Mouse (Mus musculus): ENCODE data around the gene St3gal3.

The St3gal3 gene

DNA sequence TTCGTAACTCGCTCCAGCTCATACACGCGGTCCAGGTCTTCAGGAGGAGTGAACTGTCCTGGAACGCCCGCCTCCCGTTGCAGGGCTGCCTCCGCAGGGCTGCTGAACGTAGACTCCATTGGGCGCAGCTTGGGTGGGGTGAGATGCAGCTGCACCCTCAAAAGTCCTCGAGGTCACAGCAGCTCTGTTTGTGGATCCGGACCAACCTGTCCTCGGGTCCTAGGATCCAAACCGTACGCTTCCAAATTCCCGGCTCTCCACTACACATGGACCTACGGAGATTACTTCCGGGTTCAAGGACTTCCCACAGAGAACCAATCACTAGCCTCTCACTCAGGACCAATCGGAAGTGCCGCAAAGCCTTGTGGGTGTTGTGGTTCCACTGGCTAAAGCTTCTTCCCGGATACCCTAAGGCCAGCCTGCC, 243.0 kb downstream of the St3gal3 start, which contains the start of gene Dph2:
TSS of gene Dph2 (minus strand) at position 295 of the 424 bp plus-strand sequence.
- no peak for TF ChIP-seq GATA4 (IDR thresholded peaks at IDR 0.05; ENCODE audit: insufficient replicate concordance, low read length)

DNA sequence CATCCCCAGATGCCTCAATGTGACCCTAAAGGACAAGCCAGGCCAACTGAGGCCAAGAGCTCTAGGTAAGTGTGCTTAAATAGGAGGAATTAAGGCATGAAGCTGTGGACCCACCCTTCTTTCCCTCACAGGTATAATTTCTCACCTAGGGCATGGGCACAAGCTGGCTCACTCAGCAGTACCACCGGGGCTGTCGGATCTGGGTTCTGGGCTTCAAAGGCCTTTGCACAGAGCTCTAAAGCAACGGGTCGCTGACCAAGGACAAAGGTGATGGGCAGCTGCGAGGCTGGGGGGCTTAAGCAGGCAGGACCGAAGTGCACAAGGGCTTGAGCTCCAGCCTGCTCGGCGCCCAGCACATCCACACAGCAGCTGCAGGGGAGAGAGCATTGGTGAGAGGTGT, 244.0 kb downstream of the St3gal3 start:
- TF ChIP-seq GATA4 (IDR thresholded peaks at IDR 0.05; ENCODE audit: insufficient replicate concordance, low read length) = no peak

DNA sequence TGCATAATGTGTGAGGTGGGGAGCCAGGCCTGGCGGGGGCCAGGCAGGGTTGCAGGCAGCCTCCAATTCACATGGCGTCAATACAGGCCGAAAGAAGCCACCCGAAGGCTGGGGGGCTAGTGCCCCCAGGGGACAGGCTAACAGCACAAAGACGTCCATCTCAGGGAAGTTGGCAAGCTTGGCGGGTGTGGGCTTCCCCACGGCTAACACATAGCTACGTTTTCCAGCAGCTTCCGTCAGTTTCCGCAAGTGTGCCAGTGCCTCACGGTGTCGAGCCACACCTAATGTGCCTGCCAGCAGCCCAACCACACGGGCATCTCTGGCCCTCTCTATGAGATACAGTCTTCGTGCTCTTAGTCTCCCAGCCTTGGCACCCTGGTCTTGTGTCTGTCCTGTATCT, 244.7 kb downstream of the St3gal3 start:
- TF ChIP-seq GATA4 (IDR thresholded peaks at IDR 0.05; ENCODE audit: insufficient replicate concordance, low read length) = no peak

DNA sequence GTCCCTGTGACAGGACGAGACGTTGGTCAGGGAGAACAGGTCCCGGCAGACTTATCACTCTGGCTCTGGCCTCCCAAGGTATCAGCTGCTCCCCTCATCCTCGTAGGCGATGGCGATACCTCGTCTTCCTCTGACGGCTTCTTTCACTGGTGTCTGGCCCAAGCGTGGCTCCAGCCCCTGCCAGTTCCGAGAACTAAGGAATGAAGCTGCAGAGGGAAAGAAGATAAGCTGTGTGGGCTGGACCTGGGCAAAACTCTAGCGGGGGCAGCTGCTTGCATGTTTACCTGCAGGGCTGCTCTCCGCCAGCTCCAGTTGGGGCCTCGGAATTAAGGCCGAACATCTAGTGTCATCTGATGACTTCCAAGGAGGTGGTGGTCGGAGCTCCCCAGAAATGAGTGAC, 245.2 kb downstream of the St3gal3 start:
- no peak for TF ChIP-seq GATA4 (IDR thresholded peaks at IDR 0.05; ENCODE audit: insufficient replicate concordance, low read length)

DNA sequence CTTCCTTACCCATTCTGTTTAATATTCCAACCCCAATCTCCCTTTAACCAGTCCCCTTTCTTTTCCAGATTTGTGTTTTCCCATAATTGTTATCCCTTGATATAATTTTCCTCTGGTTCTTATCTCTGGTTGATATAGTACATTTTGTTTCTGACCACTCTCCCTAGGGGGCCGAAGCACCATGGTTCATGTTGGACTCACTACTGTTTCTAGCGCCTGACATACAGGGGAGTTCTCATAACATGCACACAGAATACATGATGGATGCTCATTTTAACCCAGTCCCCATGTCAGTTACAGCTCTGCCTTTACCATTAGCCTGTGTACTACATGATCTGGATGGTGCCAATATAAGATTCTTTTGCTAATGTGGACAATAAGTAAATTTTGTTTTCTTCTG, 246.8 kb downstream of the St3gal3 start:
- TF ChIP-seq GATA4 (IDR thresholded peaks at IDR 0.05; ENCODE audit: insufficient replicate concordance, low read length) = no peak

DNA sequence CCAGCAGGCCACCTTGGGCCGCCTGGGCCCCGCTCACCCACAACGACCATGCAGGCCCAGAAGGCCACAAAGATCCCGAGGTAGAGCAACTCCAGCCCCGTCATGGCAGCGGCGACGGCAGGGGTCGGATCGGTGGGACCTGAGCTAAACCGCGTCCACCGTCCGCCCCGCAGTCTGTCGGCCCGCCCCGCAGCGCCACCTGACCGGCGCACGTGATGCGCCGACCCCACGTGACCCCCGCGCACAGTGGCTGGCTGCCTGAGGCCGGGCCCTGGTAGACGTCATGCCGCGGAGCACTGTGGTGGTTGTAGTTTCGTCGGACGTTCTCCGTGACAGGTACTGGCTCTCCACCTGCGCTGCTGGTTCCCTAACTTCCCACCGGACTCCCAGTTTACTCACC, 247.6 kb downstream of the St3gal3 start, which contains the start of gene Atp6v0b:
TSS of gene Atp6v0b (minus strand) at position 201 of the 400 bp plus-strand sequence.
- TF ChIP-seq GATA4 (IDR thresholded peaks at IDR 0.05; ENCODE audit: insufficient replicate concordance, low read length) = no peak

DNA sequence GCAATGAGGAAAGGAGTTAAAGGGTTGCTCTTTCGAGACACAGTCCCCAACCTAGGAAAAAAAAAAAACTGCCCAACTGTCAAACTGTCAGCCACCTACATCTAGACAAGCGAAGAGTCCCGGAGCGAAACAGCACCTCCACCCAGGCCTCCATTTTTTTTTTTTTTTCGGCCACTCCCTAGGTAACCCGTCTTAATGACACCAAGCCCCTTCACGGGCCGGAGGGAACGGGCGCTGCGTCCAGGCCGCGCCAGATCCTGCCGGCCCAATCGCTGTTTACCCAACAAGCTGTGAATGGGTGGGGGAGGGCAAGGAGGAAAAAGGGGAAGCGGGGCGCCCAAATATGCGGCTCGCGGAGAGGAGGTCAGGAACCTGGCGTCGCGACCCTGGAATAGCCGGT, 248.1 kb downstream of the St3gal3 start:
- no peak for TF ChIP-seq GATA4 (IDR thresholded peaks at IDR 0.05; ENCODE audit: insufficient replicate concordance, low read length)

DNA sequence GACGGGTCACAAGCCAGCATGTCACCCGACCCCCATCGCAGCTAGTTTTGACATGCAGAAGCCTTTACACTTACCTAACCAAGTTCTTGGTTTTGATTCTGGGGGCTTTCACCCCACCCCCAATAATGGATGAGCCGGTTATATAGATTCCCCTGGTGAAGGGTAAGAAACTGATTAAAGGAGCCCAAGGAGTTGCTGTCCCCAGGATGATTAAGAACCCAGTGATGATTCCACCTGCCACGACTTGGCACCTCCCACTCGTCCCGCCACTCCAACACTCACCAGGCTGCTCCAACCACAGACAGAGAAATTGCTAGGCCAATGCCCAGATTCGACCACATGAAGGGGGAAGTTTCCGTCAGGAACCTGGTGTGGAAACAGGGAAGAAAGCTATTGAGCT, 248.7 kb downstream of the St3gal3 start:
- TF ChIP-seq GATA4 (IDR thresholded peaks at IDR 0.05; ENCODE audit: insufficient replicate concordance, low read length) = no peak

DNA sequence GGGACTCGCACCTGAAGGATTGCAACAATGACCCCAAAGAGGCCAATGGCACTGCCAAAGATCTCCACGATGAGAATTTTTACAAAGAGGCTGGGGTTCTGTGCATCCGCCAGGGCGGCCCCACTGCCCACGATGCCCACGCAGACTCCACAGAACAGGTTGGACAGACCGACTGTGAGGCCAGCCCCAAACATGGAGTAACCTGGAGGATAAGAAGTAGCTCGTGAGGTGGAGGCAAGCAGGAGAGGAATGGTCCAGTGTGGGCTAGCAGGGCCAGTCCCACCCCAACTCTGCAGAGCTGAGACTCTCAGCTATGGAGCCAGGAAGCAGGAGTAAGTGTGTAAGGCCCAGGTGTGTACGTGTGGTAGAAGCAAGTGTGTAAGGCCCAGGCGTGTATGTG, 249.6 kb downstream of the St3gal3 start:
- no peak for TF ChIP-seq GATA4 (IDR thresholded peaks at IDR 0.05; ENCODE audit: insufficient replicate concordance, low read length)

DNA sequence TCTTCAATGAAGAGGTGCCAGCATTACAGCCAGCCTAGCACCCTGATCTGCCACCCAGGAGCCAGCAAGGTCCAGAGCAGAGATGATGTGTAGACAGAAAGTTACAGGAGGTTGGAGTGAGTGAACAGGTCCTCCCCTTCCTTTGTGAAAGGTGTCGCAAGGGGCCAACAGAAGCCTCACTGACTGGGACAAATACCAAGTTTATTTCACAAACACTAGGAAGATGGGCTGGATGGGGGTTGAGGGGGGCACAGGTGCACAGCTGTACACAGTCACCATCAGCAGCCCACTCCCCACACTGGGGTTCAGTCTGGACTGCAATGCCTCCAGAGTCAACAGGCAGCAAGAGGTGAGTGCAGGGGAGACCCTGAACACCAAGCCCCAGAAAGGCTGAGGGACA, 250.6 kb downstream of the St3gal3 start:
- no peak for TF ChIP-seq GATA4 (IDR thresholded peaks at IDR 0.05; ENCODE audit: insufficient replicate concordance, low read length)

DNA sequence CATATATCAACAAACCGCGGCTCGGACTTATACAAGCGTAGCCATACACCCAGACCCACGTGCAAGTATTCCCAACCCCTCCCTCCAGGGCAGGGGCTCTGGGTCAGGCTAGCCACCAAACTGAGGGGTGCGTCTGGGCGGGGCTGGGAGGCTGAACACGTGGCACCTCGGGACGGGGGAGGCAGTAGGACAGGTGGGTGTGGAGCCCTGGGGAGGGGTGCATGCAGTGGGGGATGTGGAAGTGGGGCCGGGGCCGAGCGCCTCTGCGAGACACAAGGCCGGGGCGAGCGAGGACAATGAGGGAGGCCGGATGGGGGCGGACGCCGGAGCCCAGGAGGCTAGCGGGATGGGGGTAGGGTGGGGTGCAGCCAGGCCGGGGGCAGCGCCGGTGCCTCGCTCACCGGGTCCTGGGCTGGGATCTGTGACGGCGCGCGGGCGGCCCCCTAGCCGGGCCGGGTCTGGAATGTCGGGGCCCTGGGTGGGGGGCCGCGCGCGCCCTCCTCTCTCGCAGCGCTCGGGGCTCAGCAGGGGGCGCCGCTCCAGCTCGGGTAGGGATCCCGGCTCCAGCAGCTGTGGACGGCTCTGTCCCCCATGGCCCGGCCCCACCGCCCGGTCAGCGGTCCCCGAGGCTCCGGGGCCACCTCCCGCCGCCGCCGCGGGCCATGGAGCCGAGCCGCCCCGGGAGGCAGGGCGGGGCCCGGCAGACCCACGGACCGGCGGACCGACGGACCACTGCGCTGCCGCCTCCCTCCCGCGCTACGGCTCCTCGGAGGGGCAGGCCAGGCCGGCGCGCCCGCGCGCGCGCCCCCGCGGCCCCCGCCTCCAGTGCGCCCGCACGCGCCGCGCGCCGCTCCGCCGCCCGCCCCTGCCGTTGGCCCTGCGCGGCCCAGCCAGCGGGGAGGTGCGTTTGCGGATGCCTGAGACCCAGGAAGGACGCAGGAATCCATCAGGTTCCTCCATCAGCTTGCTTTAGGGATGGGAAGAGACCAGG, 251.7 kb downstream of the St3gal3 start, which contains the start of gene B4galt2:
TSS of gene B4galt2 (minus strand) at position 787 of the 991 bp plus-strand sequence.
- TF ChIP-seq GATA4 (IDR thresholded peaks at IDR 0.05; ENCODE audit: insufficient replicate concordance, low read length) = no peak
